Mouse (Mus musculus) erythroid progenitor cell, adult 5-6 weeks (primary cell): ENCODE results near the gene Apom. TPM values are rescaled to one million over a fixed set of nuclear protein-coding genes. Genes with fewer than 3 reads are reported as not detected.
A peak's percentile ranks its signal among the peaks of the same experiment; 100 is the strongest.
"Not testable (repeated sequence)": the region's sequence is repeated elsewhere in the genome, so short reads cannot be mapped to it uniquely, and the experiment has no call there.

Experiments used
- ATAC-seq: replicated peaks from 2 replicates; pipeline ENCODE4 v1.8.0; 2016; ENCODE audit warnings: moderate number of reproducible peaks, mild to moderate bottlenecking, moderate TSS enrichment, inconsistent platforms; ENCODE audit not compliant: poor library complexity, low FRiP score, severe bottlenecking
- total RNA-seq, 2 experiments: library from RNA; stranded (forward) in 1 of 2; stranded (reverse) in 1 of 2; fragments of 150-400 nt in 1 of 2; fragments of 186-747, 209-891 nt in 1 of 2; gene quantifications; 2 replicates each; pipeline versions ENCODE4 v1.2.3 to v1.2.4; 2015 to 2017; ENCODE audit warnings: low replicate concordance in 2 of 2

The Apom gene
- total RNA-seq, 2 experiments from 2014 or later = not detected

DNA sequence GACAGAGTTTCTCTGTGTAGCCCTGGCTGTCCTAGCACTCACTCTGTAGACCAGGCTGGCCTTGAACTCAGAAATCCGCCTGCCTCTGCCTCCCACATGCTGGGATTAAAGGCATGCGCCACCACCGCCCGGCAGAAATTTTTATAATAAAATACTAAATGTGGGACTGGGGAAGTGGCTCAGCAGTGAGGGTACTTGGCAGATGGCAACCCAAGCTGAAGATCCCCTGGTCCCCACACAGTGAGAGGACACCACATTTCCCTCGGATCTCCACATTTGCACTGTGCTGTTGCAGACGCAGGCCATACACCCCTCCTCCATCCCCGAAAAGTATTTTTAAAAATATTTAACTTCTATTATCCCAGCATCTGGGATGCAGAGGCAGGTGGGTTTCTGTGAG lies 1.7 kb upstream of the Apom start:
- ATAC-seq = no peak

DNA sequence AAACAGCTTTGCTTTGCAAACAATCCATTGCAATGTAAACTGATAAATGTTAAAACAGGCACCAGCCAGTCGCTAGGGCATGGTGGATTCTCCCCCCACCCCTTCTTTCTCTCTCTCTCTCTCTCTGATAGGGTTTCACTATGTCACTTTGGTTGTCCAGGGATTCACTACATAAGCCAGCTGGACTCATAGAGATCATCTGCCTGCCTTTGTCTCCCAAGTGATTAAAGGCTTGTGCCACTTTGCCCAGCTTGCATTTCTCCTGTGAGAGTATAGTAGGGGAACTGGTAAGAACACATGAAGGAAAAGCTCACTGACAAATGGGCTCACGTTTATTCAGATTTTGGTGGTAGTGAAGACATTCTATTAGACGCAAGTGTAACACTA lies 317 bp upstream of the Apom start:
- ATAC-seq = no peak

DNA sequence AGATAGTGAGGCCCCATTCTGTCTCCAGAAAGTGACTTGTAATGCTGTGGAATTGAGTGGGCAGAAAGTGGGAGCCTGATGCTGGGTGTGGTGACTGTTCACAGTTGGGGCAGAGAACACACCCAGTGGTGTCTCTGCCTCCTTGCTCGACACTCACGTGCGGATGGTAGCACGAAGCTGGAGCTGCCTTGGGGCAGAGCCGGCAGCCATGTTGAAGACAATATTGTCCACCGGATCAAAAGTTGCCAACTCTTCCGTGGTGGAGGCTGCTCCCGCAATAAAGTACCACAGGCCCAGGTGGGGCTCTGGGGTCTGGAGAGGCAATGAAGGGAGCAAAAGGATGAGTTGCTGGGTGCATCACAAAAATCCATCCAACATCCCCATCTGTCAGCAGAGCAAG lies 812 bp downstream of the Apom start:
- ATAC-seq = no peak

DNA sequence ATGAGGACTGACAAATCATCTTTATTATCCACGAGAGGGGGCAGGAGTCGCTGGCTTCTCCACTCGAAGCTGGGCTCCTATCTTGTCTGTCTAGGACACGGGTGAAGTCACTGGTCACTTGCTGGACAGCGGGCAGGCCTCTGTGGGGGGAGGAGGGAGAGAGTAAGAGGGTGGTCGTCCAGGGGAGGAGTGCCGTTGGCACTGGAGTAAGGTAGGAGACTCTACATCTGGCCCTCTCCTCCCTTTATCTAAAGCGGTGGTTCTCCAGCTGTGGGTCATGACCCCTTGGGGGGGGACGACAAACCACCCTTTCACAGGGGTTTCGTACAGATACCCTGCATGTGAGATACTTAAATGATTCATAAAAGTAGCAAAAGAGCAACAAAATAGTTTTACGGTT lies 2.9 kb downstream of the Apom start:
- ATAC-seq = no peak

DNA sequence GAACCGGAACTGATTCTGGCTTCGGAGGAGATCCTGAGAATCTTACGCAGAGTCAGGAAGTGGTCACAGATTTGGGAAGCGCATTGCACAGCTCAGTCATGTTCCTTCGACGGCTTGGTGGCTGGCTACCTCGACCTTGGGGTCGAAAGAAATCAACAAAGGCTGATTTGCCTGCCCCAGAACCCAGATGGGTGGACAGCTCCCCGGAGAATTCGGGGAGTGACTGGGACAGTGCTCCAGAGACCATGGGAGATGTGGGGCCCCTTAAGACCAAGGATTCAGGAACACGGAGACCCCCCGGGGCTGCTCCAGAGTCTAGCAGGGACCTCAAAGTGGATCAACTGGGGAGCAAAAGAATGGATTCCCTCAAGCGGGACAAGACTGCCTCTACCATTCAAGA lies 4.8 kb downstream of the Apom start:
- no peak for ATAC-seq

DNA sequence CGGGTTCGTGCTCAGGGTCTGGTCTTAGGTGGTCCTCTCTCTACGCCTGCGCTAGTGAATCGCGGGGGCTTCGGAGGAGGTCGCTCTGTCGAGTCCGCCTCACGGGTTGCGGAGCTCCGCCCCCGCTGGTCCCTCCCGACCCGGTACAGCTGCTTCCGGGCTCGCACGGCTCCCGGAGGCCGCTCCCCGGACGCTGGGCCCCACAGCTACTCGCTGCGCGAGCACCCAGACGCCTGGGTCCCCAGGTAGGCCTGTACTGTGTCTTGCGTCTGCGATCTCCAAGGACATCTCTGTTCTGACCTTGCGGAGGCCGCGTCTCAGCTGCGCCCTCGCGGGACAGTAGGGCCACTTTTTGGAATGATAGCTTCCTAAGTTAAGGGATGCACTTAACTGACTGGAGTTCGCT lies 5.6 kb downstream of the Apom start, which contains the start of gene D17H6S53E:
Gene D17H6S53E, plus strand, starts transcription at position 168 of the 406 bp plus-strand sequence.
- ATAC-seq = peak; percentile 80

DNA sequence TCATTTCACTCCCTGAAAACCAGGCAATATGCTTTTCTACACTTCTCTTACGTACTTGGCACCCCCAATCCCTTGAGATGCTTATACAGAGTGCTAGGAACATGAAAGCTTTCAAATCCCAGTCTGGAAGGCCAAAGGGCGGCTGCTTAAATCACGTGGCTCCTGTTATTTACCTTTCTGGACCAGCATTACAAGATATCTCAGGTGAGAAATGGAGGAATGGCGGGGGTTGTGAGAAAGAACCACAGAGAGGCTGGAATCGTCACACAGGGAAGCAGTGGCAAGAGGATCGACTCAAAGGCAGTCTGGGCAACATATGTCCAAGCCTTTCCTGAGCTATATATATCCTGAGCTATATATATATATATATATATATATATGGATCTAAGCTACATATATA lies 6.3 kb downstream of the Apom start:
- no peak for ATAC-seq

DNA sequence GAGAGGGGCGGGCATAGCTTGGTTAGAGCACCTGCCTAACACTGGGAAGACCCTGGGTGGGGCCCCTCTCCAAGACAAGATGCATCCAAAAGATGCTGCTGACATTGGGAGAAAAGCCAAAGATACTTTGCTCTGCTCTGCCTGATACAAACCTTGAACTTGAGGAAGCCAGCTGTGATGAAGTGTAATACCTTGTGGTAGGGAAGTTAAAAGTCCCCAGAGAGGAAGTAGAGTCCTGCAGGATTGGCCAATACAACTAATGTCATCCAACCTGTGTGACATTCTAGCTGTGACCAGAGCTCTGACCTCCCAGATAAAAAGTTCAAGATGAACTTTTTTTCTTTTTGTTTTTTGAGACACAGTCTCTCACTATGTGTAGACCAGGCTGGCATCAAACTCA lies 6.8 kb downstream of the Apom start:
- ATAC-seq = no peak

DNA sequence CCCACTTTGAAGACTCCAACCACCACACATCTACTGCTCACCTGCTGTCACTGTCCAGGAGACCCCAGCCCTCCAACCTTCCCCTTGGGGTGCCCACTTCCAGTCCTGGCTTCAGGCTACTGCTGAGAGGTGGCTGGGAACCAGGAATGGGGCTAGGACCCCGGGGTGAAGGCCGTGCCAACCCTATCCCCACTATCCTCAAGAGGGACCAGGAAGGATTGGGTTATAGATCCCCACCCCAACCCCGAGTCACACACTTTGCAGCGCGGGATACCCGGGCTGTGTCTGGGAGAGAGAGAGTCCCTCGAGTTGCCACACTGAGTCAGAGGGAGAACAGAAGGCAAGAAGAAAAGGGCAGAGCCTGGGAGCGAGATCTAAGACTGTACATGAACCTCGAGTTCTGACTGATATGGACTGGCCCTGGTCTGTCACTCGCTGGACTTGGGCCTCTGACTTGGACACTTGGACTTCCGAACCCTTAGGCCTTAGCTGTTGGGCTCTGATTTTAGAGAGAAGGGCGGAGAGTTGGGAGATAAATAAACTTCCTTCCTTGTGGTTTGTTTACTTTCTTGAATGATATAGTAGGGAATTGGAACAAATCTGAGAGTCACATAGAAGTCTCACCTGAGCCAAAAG lies 7.5 kb downstream of the Apom start:
- not testable (repeated sequence) for ATAC-seq

DNA sequence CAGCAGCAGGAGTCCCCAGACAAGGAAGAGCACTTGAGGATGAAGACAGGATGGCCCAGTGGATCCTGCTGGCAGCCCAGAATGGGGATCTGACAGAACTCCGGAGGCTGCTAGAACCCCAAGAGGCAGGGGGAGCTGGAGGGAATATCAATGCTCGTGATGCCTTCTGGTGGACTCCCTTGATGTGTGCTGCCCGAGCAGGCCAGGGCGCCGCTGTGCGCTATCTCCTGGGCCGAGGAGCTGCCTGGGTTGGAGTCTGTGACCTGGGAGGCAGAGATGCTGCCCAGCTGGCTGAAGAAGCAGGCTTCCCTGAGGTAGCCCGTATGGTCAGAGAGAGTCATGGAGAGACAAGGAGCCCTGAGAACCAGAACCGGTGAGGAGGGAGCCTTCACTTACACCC lies 8.6 kb downstream of the Apom start:
- ATAC-seq = not testable (repeated sequence)

DNA sequence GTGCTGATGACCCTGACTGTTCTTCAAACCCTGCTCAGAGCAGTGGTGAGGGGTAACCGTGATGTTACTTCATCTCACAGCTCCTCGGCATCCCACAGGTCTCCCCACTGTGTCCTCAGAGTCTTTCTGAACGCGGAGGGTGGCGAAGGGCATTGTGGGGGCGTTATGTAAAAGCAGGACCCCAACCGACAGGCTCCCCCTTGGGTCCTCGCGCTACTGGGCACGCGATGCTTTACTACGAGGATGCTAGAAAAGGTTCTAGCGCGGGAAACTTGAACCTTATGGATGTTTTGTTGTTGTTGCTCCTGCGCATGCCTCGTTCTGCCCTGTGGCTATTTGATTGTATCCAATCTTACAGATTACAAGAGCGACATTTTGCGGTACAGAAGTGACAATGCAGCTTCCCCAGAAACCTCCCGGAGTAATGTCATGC lies 10.0 kb downstream of the Apom start, which contains the start of gene Csnk2b:
Gene Csnk2b, minus strand, starts transcription at position 183 of the 433 bp plus-strand sequence.
- ATAC-seq = 0 out of 2 replicates have a peak, but pooled peaks have one; percentile 0

DNA sequence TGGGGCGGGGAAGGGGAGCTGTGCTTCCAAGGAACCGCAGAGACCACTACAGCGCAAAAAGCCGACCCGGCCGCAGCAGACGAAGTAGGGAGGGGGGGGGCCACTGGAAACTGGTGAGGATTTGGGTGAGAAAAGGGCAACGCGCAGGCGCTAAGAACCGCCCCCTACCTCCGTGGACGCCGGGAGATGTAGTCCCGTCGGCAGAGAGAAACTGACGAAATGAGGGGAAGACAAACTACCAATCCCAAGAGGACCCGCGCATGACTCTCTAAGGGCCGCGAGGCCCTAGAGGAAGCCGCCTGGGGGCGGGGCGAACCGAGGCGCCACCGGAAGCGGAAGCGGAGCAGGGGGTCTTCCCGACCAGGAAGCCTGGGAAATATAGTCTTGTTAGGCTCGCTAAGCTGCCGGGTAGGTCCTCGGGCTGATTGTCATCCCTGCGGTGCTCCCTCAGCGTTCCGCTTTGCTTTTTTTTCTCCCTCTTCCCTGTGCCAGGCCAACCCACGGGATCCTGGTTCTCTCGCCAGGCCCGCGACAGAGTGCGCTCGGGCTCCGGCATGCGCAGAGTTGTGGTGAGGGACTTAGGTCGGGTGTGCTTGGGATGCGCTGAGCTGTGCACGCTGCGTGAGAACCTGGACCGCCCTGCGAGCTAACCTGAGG lies 10.6 kb downstream of the Apom start, which contains the start of gene Gpank1:
Gene Gpank1, plus strand, starts transcription at position 313 of the 657 bp plus-strand sequence.
- peak; percentile 93 for ATAC-seq

DNA sequence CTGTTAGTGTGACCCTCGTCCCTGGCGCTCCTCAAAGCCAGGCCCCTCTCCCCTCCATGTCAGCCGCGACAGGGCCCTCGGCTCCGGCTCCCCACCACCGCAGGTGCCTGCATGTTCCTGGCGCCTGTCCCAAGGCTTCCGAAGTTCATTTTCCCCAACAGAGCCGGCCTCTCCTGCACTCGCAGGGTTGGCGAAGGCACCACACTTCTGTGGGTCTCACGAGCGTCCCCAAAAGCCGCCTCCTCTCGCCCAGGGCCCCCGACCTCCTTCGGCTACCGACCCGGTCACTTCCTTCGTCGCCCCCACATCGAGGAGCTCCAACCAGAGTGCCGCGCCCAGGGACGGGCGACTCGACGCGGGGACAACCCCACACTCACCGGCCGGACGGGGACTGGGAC lies 11.1 kb downstream of the Apom start:
- peak; percentile 52 for ATAC-seq

DNA sequence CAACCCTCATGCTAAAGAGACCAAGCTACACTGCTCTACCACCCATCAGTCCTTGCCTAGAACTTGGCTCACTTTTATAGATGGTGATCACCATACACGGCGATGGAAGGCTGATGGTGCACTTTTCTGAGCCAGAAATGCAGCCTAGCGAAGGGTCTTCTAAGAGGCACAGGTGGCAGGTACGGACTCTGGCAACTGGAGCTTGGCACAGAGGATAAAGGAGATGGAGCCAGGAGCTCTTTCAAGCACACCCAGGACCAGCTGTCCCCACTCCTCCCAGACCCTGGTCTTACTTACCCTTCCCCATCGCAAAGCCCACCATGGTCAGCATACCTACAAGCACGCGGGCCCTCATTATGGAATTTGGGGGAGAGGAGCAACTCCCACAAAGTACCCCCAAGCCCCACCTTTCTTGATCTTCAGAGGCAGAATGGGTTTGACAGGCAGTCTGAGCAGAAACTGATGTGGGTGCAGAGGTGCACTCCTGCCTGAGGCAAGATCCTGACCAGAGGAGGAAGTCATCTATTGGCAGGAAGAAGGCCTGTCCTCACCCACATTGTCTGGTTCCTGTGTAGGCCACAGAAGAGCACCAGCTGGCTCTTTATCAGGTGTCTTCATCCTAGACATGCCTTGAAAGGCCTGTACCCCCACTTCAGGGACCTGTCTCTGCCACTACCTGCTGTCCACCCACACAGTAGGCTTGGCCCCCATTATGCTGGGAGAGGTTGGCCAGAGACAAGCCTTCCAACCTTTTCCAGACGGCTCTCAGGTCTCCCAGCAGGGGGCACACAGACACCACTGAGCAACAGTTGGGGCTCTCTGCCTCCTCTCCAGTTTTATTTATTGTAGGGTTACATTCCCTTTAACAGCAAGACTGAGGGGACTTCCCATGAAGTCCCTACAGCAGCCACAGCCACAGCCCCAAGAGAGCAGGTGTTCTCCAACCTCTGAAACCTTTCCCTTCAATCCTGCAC lies 16.5 kb downstream of the Apom start, which contains the start of gene Ly6g5b:
Gene Ly6g5b, minus strand, starts transcription at position 383 of the 974 bp plus-strand sequence.
- no peak for ATAC-seq

DNA sequence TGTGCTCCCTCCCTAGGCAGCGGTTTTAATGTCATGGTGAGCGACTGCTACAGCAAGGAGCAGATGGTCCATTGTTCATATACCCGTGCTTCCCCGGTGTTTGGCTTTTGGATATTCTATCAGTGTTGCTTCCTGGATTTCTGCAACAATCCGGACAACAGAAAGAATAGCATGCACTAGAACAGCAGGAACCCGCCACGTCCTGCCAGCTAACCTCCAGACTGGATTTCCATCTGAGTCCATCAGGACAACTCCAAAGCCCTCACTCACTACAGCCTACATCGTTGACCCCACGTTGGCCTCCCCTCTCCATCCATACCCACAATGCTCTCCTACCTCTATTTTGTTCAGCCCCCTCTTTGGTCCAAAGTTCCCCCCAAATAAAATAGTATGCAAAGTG lies 20.1 kb downstream of the Apom start:
- no peak for ATAC-seq

DNA sequence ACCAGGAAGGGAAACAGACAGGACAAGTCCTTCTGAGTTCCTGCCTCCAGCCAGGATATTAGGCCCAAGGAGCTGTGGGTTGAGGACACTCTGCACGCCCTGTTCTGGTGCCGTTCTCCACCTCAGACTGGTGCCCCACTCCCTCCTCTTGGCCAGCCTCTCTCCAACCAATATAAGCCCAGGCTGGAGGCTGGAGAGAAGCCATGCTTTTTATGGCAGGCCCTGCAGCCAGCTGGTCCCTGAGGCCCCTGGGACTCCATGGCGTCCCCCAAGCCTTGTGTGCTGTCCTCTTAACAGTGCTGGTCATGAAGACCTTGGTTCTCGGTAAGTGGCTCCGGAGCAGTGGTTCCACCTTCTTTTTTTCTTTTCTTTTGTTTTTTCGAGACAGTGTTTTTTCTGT lies 23.8 kb downstream of the Apom start, which contains the start of gene Ly6g5c:
Gene Ly6g5c, plus strand, starts transcription at position 183 of the 400 bp plus-strand sequence.
- no peak for ATAC-seq

DNA sequence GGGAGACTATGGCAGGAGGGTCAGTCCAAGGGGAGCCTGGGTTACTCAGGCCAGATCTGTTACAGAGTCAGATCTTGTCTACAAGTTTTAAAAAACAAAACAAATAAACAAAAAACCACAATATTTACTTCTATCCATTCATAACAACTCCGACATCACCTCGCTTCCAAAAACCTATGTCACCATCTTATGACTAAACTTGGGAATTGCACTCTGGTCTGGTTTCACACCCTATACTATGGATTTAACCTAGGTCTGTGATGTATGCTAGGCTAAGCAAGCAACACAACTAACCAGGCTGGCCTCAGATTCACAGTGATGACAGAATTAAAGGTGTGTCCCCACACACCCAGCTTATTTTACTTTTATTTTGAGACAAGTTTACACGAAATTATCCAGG lies 25.3 kb downstream of the Apom start:
- ATAC-seq = no peak

DNA sequence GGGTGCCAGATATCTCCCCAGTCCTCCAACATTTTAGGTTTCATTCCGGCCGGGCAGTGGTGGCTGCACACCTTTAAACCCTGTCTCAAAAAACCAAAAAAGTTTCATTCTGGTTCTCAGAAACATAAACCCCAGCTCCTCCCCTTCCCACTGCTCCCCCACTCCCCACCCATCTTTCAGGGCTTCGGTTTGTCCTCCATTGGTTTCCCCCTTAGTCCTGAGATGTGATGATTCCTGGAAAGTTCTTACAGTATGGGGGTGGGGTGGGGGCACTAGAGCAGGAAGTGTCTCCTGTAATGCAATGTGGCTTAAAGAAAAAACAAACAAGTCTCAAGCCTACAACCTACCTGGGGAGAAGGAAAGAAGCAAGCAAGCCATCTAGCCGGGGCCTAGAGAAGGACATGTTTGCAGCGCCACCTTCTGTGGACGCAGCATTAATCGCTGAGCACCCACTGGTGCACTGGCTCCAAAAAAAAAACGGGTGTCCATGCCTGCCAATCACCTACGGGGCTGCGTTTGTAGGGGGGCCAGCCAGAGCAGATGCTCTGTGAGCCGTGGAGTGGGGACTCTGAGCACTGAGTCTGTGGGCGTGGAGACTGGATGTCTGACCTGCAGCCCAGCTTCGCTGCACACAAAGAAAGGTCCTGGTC lies 26.0 kb downstream of the Apom start:
- ATAC-seq = peak; percentile 54

DNA sequence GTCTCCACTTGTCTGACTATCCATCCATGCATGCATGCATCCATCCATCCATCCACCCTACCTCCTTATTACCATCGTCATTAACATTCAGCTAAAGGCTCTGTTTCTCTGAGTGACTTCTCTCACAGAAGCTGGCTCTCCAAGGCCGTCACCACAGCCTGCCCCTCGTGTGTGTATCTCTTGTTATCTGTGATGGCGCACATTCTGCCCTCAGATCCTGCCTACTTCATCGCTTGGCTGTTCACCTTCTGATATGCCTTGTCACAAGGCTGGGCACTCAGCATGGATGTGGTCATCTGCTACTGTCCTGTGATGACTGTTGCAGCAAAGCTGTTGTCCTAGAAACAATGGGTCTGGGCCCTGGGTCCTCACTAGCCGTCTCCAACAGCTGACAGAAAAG lies 27.1 kb downstream of the Apom start:
- ATAC-seq = peak; percentile 89

DNA sequence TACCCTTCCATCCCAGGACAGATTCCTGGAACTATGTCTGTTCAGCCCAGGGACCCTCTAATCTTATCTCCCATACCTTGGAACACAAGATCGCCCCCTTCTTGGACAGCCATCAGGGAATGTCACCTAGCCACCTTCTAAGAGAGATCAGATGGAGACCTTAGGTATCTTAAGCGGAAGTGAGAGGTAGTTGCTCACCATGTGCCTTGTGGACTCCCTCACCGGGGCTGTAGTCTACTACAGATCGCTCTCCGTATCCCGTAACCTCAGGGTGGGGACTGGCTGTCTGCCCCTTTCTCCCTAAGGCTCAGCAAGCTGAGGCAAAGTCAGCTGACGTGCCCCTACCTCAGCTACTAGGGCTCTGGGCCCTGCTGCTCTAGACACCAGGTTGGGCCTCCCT lies 27.8 kb downstream of the Apom start:
- no peak for ATAC-seq
